Mouse (Mus musculus) gastrocnemius, postnatal 4 days (tissue): ENCODE results near the gene Dph5. TPM values are rescaled to one million over a fixed set of nuclear protein-coding genes. Genes with fewer than 3 reads are reported as not detected.
"Not testable (repeated sequence)": the region's sequence is repeated elsewhere in the genome, so short reads cannot be mapped to it uniquely, and the experiment has no call there.

ENCODE experiments used
- DNase-seq, 2 experiments: peaks; one replicate each; pipeline ENCODE4 v3.0.0; 2021 to 2022; ENCODE audit warnings: low spot score in 2 of 2, mixed read lengths in 2 of 2
- long read RNA-seq, 2 experiments: library from polyadenylated mRNA; stranded (forward); transcript quantifications; one replicate each; pipeline ENCODE4 v2.0.0; 2021
- total RNA-seq, 2 experiments: library from RNA; stranded (reverse); gene quantifications; 2 replicates each; pipeline ENCODE4 v1.2.3; 2021

Dph5 gene
- total RNA-seq, result 10 to 100 TPM in 1 of 2 experiments, 1 to 10 TPM in 1; 8.3 to 11.3 TPM
- long read RNA-seq, experiment 1, transcript Dph5-201 (8 exons, 1,576 nt), result major isoform, 10 of 13 reads
- long read RNA-seq, experiment 1, partial matches to known transcripts, result 2 of 13 reads
- long read RNA-seq, experiment 1, other reads (novel, unspliced or antisense), result 1 of 13 reads
- long read RNA-seq, experiment 2, partial matches to known transcripts, result 2 of 6 reads
- long read RNA-seq, experiment 2, other reads (novel, unspliced or antisense), result 1 of 6 reads

DNA sequence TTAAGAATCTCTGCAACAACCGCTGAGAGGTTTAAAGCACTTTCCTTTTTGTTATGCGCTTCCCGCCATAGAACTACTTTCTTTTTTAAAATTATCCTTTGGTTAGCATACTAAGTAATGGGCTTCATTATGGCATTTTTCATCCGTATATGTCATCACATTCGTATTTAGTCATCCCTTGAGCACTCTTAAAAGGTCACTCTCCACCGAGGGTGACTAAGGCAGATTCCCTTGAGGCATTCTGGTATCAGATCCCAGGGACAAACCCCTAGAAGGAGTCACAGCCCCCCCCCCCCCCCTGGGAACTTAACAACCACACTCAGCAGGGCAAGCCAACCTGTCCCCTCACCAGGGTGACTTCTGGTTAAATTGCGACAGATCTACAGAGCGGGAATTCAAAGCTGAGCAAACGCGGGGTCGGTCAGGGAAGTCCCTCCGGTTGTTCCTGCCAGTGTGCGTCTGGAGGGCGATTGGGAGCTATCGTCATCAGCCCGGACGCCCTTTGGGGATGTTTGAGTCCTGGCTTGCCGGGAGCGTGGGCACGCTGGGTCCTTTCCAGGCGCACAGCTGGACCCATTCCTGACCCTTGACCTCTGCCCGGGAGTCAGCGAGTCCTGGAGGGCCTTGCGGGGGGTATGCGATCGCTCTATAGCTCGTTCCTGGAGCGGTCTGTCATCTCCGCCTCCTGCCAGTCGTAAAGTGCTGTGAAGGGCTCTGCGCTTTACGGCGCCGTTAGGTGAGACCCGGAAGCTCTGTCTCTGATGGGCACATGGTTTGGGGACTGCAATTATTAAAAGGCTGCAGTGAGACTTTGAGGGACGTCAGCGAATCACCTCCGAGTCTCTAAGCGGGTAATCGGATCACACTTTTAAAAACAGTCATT lies at the start of gene Dph5:
Gene Dph5 (plus strand): TSS at position 411 of the 883 bp plus-strand sequence.
- DNase-seq, result peak; percentile 41 to 82

GRCm38 (mm10) chr3:115844566-115844965 lies 43.1 kb upstream of the Dph5 start:
- no peak for DNase-seq

DNA sequence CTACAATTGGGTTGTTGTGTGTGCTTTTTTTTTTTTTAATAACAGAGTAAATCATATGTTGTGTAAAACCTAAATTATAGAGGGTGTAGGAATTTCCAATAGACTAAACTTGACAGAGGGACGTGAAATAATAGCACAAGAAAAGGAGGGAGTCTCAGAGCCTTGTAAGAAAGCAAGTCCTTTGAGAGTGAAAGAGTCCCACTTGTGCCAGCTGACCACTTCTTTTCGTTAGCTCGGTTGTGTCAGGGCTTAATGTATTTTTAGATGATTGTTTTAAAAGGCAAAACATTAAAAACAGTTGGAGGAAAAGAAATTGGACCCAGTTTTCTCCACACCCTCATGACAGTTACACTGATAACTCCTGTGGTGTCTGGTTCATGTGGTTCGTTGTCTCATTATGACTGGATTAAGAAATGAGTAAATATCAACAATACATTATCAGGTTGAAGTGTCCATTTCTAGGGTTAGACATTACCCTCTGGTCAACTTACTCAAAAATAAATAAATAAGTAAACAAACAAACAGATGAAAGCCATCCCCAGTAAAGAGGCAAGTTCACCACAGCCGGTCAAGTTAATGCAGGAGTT lies 42.5 kb upstream of the Dph5 start:
- no peak for DNase-seq

DNA sequence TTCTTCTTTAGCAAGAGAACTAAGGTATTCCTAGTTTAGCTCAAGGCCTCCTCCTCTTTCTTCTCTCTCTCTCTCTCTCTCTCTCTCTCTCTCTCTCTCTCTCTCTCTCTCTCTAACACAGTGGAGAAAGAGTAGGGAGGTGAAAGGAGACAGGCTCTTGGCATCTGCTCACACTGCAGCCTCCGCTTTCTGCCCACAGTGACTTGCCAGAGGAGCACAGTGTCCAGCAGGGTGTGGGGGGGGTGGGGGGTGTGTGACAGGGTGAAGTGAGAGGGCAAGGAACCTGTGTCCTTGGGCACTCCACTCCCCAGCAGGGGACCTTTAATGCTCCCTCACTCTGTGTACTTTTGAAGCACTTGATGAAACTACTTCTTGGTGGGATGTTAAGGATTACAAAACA lies 41.9 kb upstream of the Dph5 start:
- DNase-seq, result no peak

DNA sequence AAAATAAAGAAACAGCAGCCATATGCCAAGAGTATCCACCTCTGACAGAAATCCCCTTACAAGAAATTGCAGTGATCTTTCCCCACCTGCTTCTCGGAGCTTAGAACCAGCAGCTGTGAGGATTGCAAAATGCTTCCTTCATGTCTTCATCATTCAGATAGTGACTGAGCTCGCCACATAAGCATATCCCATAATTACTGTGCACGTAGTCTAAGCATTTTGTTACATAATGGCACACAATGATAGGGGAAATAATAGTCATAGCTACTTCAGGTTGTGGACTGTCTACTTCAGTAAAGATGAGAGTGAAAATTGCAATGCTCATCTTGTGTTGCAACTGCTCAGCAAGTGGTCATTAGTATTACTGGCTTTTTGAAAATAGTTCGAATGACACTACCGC lies 41.5 kb upstream of the Dph5 start:
- no peak for DNase-seq

DNA sequence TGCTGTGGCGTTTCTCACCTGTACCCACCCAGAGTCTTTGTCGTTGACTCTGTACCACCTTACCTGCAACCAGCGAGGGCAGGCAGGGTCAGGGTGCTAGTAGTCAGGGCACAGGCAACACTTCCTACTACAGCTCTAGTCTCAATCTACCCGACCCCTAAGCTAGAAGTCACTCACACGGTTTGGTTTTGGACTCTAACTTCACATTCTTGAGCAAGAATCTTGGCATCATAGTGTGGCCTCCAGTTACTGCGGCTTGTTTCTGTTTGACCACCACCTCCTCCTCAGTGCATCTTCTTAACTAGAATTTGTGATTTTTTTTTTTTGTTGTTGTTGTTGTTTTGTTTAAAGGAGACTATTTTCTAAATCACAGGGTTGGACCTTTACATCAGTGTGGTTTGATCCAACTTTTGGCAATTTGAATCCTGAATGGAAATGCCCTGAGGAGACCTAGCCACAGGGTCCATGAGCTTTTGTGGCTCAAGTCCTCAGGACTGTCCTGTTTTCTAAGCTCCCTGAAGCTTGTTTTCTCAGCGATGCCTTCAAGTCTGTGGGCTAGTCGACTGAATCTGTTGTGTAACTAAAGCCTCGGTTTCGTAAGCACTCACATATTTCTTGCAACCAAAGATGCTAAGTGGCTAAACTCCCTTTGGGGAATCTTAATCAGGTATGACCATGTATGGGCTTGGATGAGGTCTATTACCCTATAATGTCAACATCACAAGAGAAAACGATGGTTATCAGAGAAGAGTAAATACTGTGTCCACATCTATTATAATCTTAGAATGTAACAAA lies 38.8 kb upstream of the Dph5 start:
- DNase-seq, result no peak

- no peak for DNase-seq
These were observed 36.7 kb upstream of the Dph5 start for GRCm38 (mm10) chr3:115850946-115851345.

- DNase-seq, result no peak
These were observed 32.9 kb upstream of the Dph5 start for GRCm38 (mm10) chr3:115854672-115855191.

DNA sequence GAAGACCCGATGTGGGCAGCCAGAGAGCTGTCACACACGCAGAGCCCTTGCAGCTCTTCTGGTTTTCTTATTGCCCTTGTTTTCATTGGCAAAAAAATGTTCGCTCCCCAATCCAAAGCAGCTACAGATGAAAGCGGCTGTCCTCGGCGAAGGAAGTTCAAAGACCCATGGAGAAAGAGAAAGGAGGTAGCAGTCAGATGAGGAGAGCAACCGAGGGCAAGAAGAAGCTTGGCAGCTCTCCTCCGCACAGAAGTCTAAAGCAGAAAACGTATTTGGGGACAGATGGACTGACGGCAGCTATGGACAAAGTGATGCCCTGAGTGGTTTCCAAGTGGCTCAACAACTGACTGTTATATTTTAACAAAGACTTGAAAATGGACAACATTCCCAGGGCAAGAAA lies 32.1 kb upstream of the Dph5 start:
- no peak for DNase-seq

DNA sequence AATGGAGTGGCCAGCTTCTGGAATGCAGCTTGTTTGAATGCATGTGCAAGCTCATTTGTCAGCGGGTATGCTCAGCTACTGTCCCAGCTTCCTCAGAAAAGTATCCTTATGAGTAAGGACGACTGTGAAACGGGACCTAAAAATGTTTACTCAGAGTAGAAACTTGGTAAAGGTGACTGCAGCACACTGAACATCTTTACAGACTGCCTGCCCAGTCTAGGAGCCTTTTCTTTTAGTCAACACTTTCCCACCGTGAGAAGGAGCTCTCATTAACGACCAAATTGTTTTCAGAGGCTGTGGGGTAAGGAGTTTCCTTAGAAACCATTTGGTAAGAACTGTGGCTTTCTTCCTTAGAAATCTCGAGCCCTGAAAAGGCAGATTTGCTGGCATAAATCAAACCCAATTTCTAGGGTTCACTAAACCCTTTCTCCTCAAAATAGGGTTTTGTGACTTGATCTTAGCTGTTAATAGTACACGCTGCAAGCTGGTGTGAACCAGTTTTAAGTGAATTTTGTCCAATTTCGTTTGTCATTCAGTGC lies 31.1 kb upstream of the Dph5 start:
- DNase-seq, result no peak

DNA sequence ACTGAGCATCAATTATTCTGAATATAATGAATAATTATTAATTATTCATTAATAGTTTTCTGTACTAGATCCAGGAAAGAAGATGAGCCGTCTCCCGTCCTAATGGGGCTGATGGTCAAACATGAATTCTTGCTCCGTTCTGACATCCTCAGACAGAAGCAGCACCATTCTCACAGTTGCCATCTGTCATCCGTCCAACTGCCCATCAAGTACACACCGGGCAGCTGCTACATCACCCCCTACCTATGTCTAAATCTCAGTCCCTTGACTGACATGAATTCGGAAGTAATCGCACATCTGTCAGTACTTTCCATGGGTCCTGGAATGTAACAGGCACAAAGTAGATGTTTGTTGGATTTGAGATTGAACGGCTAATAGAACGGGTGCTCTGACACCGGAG lies 30.2 kb upstream of the Dph5 start:
- no peak for DNase-seq

- DNase-seq, result no peak
These were observed 28.8 kb upstream of the Dph5 start for GRCm38 (mm10) chr3:115858822-115859221.

DNA sequence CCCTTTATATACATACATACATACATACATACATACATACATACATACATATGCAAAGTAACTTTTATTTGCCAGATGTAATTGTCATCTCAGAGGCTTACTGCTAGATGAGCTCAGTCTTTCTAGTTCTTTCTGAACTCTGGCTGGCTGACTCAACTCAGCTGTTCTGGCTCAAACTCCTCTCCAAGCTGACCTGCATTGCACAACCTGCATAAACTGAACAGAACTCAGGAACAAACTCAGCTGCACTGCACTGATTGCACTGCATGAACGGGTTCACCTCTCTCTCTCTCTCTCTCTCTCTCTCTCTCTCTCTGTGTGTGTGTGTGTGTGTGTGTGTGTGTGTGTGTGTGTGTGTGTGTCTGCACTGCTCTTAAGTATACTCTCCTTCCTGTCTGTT lies 26.9 kb upstream of the Dph5 start:
- DNase-seq, result not testable (repeated sequence)

GRCm38 (mm10) chr3:115863487-115863886 lies 24.1 kb upstream of the Dph5 start:
- DNase-seq, result no peak

DNA sequence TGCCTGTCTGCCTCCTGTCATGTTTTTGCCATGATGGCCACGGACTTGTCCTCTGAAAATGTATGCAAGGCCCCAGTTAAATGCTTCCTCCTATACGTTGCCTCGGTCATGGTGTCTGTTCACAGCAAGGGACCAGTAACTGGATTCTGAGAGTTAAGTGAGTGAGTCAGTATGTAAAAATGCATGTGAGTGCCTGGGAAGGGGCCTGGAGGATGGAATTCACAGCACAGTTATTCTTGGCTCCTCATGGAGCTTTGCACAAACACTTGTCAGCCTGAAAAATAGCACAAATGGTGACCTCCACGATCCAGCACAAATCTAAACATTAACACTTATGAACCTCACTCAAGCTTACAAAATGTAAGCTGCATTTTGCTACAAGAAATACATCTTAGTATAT lies 20.5 kb upstream of the Dph5 start:
- no peak for DNase-seq

DNA sequence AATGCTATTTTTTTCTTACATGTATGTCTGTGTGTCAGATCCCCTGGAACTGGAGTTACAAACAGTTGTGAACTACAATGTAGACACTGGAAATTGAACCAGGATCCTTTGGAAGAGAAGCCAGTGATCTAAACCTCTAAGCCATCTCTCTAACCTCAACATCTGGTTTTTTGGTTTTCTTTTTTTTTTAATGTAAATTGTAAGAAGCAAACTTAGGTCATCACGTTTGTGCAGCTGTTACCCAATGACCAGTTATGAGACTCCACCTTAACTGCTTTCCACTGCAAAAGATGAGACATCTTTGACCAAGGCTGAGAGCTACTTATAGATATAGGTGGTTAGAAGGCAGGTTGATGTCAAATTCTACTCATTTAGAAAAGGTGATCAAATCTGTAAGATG lies 19.7 kb upstream of the Dph5 start:
- no peak for DNase-seq

DNA sequence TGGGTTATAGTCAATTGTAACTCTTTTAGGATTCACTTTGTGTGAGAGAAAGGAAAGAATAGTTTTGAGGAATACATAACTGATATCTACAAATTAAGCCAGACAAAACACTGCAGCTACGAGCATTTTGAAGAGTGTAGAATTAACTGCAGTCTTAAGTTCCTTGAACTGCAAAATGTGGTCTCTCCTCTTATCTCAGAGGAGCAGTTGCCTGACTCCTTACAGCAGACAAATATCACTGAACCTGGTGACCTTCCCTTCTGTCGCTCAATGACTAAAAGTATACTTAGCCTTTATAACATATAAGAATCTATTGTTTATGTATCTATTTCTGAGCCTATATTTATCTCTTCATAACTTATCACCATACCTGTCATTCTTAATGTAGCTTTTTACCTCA lies 18.3 kb upstream of the Dph5 start:
- DNase-seq, result no peak

- no peak for DNase-seq
These were observed 12.1 kb upstream of the Dph5 start for GRCm38 (mm10) chr3:115875551-115875950.

GRCm38 (mm10) chr3:115877133-115877532 lies 10.5 kb upstream of the Dph5 start:
- no peak for DNase-seq

DNA sequence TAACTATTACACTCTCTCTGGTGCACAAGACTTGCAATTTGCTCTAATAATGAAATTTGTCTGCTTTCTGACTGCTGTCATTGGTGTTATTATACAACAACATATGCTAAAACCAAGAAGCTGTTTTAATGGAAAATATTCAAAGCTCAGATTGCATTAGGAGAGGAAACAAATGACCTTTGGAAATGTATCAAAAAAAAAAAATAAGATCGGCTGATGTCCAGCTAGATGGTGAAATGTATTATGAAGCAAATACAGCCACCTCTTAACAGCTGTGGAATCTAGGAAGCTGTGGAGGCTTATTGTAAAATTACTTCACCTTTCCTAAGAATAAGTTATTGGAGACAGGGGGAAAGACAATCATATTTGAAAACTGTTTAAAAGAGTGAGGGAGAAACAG lies 3.6 kb upstream of the Dph5 start:
- DNase-seq, result no peak
